Mouse (Mus musculus) kidney, embryonic 14.5 days (tissue): Measurements from ENCODE around the gene Umad1. TPM values are rescaled to one million over a fixed set of nuclear protein-coding genes. Genes with fewer than 3 reads are reported as not detected.

ENCODE experiments used
- ATAC-seq: fragments of 200-750 bp; cut with Nextera tagmentation; 2 replicates; pipeline ENCODE4 v1.8.0; 2017; ENCODE audit warnings: moderate number of reproducible peaks, mild to moderate bottlenecking, moderate TSS enrichment, moderate library complexity; ENCODE audit not compliant: low FRiP score, low TSS enrichment
- H3K27ac ChIP-seq: fragments of 300-500 bp; sonication (generic); 2 replicates; pipeline ENCODE4 v1.5.1; 2014; ENCODE audit warnings: low read depth, mild to moderate bottlenecking, low read length, moderate library complexity, mixed read lengths
- H3K27me3 ChIP-seq: fragments of 300-500 bp; sonication (generic); 2 replicates; pipeline ENCODE4 v1.6.1; 2014; ENCODE audit warnings: mild to moderate bottlenecking, low read length; ENCODE audit not compliant: control insufficient read depth, insufficient read depth
- H3K36me3 ChIP-seq: fragments of 300-500 bp; sonication (generic); 2 replicates; pipeline ENCODE4 v1.6.1; 2014; ENCODE audit warnings: low read length, mixed read lengths; ENCODE audit not compliant: control insufficient read depth, insufficient read depth
- H3K4me1 ChIP-seq: fragments of 300-500 bp; sonication (generic); 2 replicates; pipeline ENCODE4 v1.6.1; 2014; ENCODE audit warnings: low read length, mixed read lengths; ENCODE audit not compliant: control insufficient read depth, insufficient read depth
- H3K4me2 ChIP-seq: fragments of 300-500 bp; sonication (generic); replicated peaks from 2 replicates; pipeline ENCODE4 v1.6.1; 2014; ENCODE audit warnings: low read depth, mild to moderate bottlenecking, low read length
- H3K4me3 ChIP-seq: fragments of 300-500 bp; sonication (generic); 2 replicates; pipeline ENCODE4 v1.5.1; 2014; ENCODE audit warnings: mild to moderate bottlenecking, low read length
- H3K9ac ChIP-seq: fragments of 300-500 bp; sonication (generic); 2 replicates; pipeline ENCODE4 v1.6.1; 2014; ENCODE audit warnings: low read depth, mild to moderate bottlenecking, low read length, moderate library complexity
- H3K9me3 ChIP-seq: fragments of 300-500 bp; sonication (generic); 2 replicates; pipeline ENCODE4 v1.6.1; 2016; ENCODE audit warnings: low read length; ENCODE audit not compliant: control insufficient read depth
- WGBS: fragments of 180-500 bp; shearing (Covaris S2); extraction: QIAGEN DNeasy Blood & Tissue Kit; methylation state at CpG from one replicate; pipeline ENCODE4 v1.1.7; 2014; 5-methylcytosine and 5-hydroxymethylcytosine counted together
- polyA plus RNA-seq: library from polyadenylated mRNA; unstranded; fragments of >200 nt; fragmentation: Nextera tagmentation; extraction: Ambion mirVana; gene quantifications from 2 replicates; pipeline ENCODE4 v1.2.1, GENCODE M21; 2014

Umad1 gene
- polyA plus RNA-seq, 1 experiment from 2014 or later = 19.7 TPM

DNA sequence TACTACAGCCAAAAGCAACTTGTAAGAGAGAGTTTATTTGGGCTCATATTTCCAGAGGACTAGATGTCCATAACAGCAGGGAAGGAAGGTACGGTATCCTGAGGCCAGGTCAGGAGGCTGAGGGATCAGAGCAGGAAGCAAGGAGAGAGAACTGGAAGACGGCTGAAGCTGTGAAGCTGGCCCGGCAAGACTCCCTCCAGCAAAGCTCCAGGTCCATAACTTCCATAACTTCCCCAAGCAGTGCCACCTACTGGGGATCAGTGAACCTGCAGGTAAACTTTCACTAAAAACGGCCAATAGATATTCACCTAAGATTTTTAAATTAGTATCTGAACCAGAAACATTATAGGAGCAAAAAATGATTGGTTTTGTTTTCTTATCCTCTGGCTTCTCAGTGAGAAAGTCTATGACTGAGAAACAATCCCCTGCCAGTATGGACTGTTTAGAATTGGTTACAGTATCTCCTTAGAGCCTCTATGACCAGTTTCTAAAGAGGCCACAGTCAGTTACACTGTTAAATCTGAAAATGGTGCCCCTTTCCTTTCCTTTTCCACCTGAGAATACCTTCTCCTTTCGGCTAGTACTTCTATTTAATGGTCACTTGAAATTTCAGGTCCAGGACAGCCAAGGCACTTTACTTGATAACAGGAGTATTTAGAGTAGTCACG is 15.4 kb downstream of the Umad1 start:
- H3K4me1 ChIP-seq = no peaks in the 10 kb centered on the region
- no peak overlapping the region for H3K4me3 ChIP-seq
- no peaks in the 10 kb centered on the region; the same call in 1 of the 2 replicates for H3K36me3 ChIP-seq
- no peak overlapping the region for H3K9ac ChIP-seq
- no peaks in the 10 kb centered on the region for H3K9me3 ChIP-seq
- no peak overlapping the region for H3K4me2 ChIP-seq
- peak; percentile 77; the same call in 1 of the 2 replicates for ATAC-seq
- H3K27me3 ChIP-seq = no peaks in the 10 kb centered on the region
- H3K27ac ChIP-seq = no peak overlapping the region
- 36% methylated on average over 6 of the region's 6 CpGs for WGBS

DNA sequence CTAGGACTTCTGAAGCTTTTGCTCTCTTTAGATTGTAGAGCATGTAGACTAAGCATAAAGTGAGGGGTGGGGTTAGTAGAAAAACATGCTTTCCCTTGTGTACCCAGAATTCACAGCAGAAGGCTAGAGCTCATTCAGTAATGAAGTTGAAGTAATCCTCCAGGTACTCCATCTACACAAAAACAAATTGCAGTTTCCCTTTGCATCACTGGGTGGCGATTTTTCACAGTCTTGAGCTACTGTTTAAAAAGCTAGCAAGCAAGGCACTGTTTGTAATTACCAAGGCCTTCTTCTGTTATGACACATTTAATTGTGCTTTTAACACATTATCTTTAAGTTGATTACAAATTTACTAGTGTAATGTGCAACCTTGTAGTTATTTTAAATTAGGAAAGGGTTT is 16.0 kb downstream of the Umad1 start:
- Histone ChIP-seq H3K4me2 (no peak overlapping the region), H3K27me3 (no peaks in the 10 kb centered on the region), H3K36me3 (no peaks in the 10 kb centered on the region; the same call in 1 of the 2 replicates), H3K27ac (no peak overlapping the region), H3K9me3 (no peaks in the 10 kb centered on the region), H3K4me3 (no peak overlapping the region), H3K4me1 (no peaks in the 10 kb centered on the region), H3K9ac (no peak overlapping the region)
- 6% methylated on average over 1 of the region's 1 CpGs for WGBS
- ATAC-seq = no peak

DNA sequence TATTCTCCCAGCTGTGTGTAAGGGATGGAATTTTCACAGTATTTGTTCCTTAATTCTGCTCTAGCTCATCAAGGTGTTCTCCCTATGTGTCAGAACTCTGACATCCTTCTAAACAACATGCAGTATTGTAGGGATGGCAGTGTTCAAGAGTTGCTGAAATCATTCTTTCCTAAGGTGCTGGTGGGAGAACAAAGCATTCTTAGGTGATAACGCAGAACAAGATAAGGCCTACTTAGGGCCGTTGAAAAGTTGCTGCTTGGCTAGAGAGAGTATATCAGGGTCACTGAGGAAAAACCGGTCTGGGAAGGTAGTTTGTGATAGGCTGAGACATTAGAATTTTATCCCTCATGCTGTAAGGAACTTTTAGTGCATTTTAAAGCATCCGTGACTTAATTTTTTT is 17.3 kb downstream of the Umad1 start:
- Histone ChIP-seq H3K9ac (no peak overlapping the region), H3K9me3 (no peaks in the 10 kb centered on the region), H3K4me1 (no peaks in the 10 kb centered on the region), H3K36me3 (no peaks in the 10 kb centered on the region; the same call in 1 of the 2 replicates), H3K27ac (no peak overlapping the region), H3K27me3 (no peaks in the 10 kb centered on the region), H3K4me3 (no peak overlapping the region), H3K4me2 (no peak overlapping the region)
- no peak for ATAC-seq
- 85% methylated on average over 4 of the region's 4 CpGs for WGBS

DNA sequence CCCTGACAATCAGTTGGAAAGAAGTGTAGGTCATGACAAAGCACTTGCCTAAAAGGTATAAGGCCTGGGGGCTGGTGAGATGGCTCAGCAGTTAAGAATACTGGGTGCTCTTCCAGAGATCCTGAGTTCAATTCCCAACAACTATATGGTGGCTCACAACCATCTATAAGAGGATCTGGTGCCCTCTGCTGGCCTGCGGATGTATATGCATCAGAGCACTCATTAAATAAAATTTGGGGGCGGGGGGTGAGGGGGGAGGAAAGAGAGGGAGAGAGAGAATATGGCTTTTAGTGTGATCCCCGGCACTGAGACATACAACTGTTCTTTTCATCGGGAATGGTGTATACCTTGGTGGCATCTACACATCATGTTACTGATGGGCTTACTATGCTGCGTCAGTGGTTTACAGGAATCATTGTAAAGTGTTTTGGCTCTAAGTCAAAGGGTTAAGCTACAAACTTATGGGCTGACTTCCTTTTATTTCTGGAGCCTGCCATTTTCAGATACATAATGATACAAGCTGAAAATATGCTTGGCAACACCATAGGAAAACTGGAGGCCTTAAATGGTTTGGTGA is 19.4 kb downstream of the Umad1 start:
- H3K4me3 ChIP-seq = no peak overlapping the region
- 74% methylated on average over 5 of the region's 5 CpGs for WGBS
- H3K27ac ChIP-seq = no peak overlapping the region
- H3K9me3 ChIP-seq = no peaks in the 10 kb centered on the region
- H3K9ac ChIP-seq = no peak overlapping the region
- no peaks in the 10 kb centered on the region for H3K4me1 ChIP-seq
- ATAC-seq = no peak
- H3K4me2 ChIP-seq = no peak overlapping the region
- no peaks in the 10 kb centered on the region for H3K27me3 ChIP-seq
- H3K36me3 ChIP-seq = no peaks in the 10 kb centered on the region

DNA sequence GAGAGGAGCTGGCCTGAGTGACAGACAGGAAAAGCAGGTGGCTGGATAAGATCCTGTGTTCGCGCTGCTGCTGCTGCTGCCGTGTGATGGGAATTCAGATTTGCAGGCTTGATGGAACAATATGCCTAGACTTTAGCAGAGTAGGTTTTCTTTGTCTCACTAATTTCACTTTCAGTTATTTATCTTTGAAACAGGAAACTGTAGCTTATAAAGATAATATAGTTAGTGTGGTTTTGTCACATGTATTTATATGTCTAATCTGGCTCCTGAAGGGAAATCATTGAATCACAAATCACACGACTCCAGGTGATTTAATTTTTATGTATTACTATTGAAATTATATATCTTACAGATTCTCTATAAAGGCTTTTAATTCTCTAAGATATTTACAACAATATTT is 24.2 kb downstream of the Umad1 start:
- no peaks in the 10 kb centered on the region for H3K36me3 ChIP-seq
- ATAC-seq = no peak
- H3K4me3 ChIP-seq = no peak overlapping the region
- H3K9ac ChIP-seq = no peak overlapping the region
- no peak overlapping the region for H3K4me2 ChIP-seq
- no peaks in the 10 kb centered on the region for H3K27me3 ChIP-seq
- H3K27ac ChIP-seq = no peak overlapping the region
- no peaks in the 10 kb centered on the region for H3K4me1 ChIP-seq
- 83% methylated on average over 4 of the region's 4 CpGs for WGBS
- H3K9me3 ChIP-seq = no peaks in the 10 kb centered on the region

DNA sequence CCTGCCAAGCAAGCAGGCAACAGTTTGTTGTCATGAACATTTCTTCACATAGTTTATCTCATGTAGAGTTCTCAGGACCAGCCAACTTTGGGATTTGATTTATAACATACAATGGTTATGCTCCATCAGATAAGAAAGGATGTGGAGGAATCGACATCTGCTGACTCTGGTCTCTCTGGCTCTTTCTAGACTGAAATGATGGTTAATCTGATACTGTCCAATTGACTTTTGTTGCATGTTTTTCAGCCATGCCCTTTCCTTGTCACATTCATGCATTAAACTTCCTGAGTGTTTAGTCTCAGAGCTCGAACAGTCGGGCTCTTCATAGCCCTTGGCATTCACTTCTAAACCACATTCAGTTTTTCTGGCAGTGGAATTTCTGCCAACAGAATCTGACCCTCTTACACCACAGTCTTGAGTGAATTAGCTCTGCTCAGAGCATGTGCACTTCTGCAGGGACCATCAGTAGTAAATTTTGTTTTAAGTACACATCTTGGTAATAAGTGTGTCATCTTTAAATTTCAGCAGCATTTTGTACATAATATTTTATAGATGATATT is 26.4 kb downstream of the Umad1 start:
- Histone ChIP-seq H3K4me1 (no peaks in the 10 kb centered on the region), H3K36me3 (no peaks in the 10 kb centered on the region), H3K9ac (no peak overlapping the region), H3K27me3 (no peaks in the 10 kb centered on the region), H3K4me2 (no peak overlapping the region), H3K4me3 (no peak overlapping the region), H3K9me3 (no peaks in the 10 kb centered on the region), H3K27ac (no peak overlapping the region)
- no peak for ATAC-seq
- WGBS = 69% methylated on average over 3 of the region's 3 CpGs

DNA sequence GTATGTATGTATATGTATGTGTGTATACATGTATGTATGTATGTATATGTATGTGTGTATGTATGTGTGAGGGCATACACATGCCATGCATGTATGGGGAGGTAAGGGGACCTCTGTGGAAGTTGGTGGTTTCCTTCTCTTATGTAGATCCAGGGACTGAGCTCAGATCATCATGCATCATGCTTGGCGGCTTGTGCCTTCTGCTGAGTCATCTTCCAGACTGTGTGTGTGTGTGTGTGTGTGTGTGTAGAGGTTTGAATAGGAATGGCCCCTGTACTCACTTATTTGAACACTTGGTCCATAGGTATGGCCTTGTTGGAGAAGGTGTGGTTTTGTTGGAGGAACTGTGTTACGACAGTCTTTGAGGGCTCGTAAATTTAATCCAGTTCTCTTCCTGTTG is 27.1 kb downstream of the Umad1 start:
- H3K4me1 ChIP-seq = no peaks in the 10 kb centered on the region
- no peaks in the 10 kb centered on the region for H3K36me3 ChIP-seq
- 96% methylated on average over 3 of the region's 3 CpGs for WGBS
- H3K4me2 ChIP-seq = no peak overlapping the region
- no peak overlapping the region for H3K9ac ChIP-seq
- no peak overlapping the region for H3K27ac ChIP-seq
- no peaks in the 10 kb centered on the region for H3K27me3 ChIP-seq
- ATAC-seq = no peak
- H3K4me3 ChIP-seq = no peak overlapping the region
- no peaks in the 10 kb centered on the region for H3K9me3 ChIP-seq

DNA sequence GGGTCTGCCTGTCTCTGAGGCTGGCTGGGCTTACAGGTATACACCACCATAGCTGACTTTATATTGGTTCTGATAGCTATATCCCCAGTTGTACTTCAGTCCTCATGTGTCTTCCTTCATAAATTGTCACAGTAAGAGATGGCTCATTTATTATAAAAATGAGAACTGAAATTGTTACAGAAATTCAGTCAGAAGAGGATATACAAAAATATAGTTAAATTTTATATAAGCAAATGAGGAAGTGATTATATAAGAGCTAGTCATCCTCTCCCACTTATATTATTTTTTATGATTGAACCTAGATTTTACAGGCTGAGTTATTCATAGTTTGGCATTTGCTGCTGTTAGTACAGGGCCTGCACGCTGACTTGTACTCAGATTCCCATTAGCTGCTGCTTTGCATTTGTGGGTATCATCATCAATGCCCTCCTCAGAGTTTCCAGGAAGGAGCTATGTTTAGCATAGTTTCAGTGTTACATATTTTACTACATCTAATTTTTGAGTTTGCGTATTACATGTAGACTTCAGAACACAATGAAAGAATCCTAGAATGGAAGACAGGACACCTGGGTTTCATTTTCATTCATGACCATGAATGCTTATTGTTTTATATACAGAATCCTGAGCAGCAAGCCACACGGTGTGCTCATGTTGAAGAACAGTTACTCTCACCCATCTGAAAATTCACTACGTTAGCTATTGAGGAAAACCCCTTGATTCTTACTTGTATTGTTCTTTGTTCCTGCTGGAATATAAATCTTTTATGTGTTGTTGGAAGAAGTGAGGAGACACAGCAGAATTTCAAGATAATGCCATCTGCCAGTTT is 29.9 kb downstream of the Umad1 start:
- 88% methylated on average over 4 of the region's 4 CpGs for WGBS
- Histone ChIP-seq H3K9me3 (no peaks in the 10 kb centered on the region), H3K36me3 (no peaks in the 10 kb centered on the region), H3K4me1 (no peaks in the 10 kb centered on the region), H3K4me3 (no peak overlapping the region), H3K27ac (no peak overlapping the region), H3K9ac (no peak overlapping the region), H3K4me2 (no peak overlapping the region), H3K27me3 (no peaks in the 10 kb centered on the region)
- no peak for ATAC-seq
